Mouse (Mus musculus): ENCODE results near the gene Mgp.

DNA sequence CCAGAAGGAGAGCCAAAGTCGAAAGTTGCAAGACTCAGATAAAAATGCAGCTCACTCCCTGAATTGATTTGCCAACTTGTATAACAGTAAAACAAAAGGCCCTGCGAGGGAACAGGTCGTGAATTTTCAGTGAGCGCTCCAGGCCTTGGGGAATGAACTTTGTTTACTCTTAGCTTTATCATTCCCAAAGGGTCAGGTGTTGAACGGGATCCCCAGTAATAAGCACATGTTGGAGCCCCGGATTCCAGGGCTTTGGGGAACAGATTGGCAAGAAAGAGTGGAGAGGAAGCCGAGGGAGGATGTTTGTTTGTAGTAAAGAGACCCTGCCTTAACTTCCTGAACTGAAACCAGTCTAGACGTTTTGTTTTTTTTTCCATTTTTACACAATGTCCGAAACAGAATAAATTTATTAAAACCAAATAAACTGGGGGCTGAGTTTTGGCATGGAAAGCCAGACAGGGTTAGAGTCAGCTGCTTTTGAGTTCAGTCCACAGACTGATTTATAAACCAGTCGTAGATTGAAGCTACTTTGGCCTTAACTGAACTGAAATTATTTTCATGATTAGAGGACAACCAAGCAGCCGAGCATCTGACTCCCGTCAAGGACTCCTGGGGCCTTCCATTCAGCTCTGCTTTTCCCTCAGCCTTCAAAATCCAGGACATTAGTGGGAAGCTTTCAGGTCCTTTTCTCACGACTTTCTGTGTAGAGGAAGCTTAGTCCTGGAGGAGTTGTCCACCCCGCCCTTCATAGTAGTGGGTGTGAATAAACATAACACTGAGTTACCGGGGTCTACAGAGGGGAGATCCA lies 19.1 kb upstream of the Mgp start:
- TF ChIP-seq CTCF (IDR thresholded peaks at IDR 0.05; ENCODE audit: control insufficient read depth, insufficient read depth, low read length) (no peak), POLR2A (IDR thresholded peaks at IDR 0.05; ENCODE audit: borderline replicate concordance, control insufficient read depth, low read depth, low read length) (no peak)
